Mouse (Mus musculus): ENCODE measurements around the gene Rgs9. TPM values are rescaled to one million over a fixed set of nuclear protein-coding genes. Genes with fewer than 3 reads are reported as not detected.
"Not testable (repeated sequence)": the region's sequence is repeated elsewhere in the genome, so short reads cannot be mapped to it uniquely, and the experiment has no call there.

Gene Rgs9
- polyA plus RNA-seq, 1 experiment from 2014 or later, result 1.7 TPM

DNA sequence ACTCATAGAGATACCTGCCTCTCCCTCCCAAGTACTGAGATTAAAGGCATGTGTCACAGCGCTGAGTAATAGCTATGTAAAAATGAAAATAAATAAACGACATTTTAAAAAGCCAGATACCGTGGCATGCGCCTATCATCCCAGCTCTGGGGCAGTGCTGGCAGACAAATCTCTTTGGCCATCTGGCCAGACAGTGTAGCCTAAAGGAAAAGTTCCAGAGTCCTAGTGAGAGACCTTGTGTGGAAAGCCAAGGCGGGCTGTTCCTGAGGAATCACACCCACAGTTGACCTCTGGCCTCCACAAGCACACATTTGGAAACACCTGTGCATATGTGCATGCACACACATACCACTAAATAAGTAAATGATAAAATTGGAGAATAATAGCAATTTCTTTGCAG is 22.0 kb upstream of the Rgs9 start:
- H3K4me1 ChIP-seq (ENCODE audit: control insufficient read depth, insufficient read depth, low read length), result no peaks in the 10 kb centered on the region
- WGBS, result 91% methylated on average over 5 of the region's 5 CpGs
- no peak overlapping the region for H3K4me2 ChIP-seq
- H3K9me3 ChIP-seq (ENCODE audit: control insufficient read depth, low read length), result no peaks in the 10 kb centered on the region
- no peak overlapping the region for H3K27ac ChIP-seq (ENCODE audit: low read depth, low read length)
- H3K4me3 ChIP-seq (ENCODE audit: low read depth, low read length), result no peak overlapping the region
- no peaks in the 10 kb centered on the region for H3K27me3 ChIP-seq (ENCODE audit: control insufficient read depth, insufficient read depth, low read length)
- ATAC-seq (ENCODE audit: low FRiP score) (no peak), DNase-seq (ENCODE audit: low spot score, missing footprints) (no peak)
- no peak overlapping the region for H3K9ac ChIP-seq (ENCODE audit: low read length)
- no peaks in the 10 kb centered on the region for H3K36me3 ChIP-seq (ENCODE audit: control insufficient read depth, insufficient read depth, low read length)

DNA sequence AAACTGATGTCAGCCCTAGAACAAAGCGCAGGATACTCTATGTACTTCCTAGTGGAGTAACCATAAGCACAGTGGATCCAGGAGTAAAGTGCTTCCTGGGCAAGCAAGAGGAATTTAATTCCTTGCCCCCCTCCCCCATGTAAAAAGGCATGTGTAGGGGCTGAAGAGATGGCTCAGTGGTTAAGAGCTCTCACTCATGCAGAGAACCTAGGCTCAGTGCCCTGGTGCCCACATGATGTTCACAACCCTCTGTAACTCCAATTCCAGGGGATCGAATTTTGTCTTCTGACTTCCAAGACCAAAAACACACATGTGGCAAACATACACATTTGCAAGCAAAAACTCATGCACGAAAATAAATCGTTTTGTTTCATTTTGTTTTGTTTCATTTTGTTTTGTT is 21.5 kb upstream of the Rgs9 start:
- DNase-seq (ENCODE audit: low spot score, missing footprints), result no peak
- H3K4me2 ChIP-seq, result no peak overlapping the region
- H3K27me3 ChIP-seq (ENCODE audit: control insufficient read depth, insufficient read depth, low read length), result no peaks in the 10 kb centered on the region
- H3K9me3 ChIP-seq (ENCODE audit: control insufficient read depth, low read length), result no peaks in the 10 kb centered on the region
- WGBS, result 88% methylated on average over 4 of the region's 4 CpGs
- no peak overlapping the region for H3K4me3 ChIP-seq (ENCODE audit: low read depth, low read length)
- no peak overlapping the region for H3K27ac ChIP-seq (ENCODE audit: low read depth, low read length)
- no peaks in the 10 kb centered on the region for H3K4me1 ChIP-seq (ENCODE audit: control insufficient read depth, insufficient read depth, low read length)
- H3K9ac ChIP-seq (ENCODE audit: low read length), result no peak overlapping the region
- no peaks in the 10 kb centered on the region for H3K36me3 ChIP-seq (ENCODE audit: control insufficient read depth, insufficient read depth, low read length)
- ATAC-seq (ENCODE audit: low FRiP score), result no peak

DNA sequence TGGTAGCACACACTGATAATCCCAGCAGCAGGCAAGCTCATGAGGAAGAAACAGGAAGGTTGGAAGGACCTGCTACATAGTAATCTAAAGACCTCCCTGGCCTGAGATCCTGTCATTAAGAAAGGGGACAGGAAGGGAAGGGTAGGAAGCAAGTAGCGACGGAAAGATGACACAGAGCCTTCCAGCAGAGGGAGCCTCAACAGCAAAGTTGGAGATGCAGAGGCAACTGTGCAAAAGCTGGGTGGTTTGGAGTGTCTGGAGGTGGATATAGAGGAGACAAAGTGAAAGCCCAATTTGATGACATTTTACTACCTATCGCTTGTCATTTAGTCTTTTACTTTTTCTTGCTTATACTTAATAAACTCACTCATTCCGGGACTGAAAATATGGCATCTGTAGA is 19.0 kb upstream of the Rgs9 start:
- ATAC-seq (ENCODE audit: low FRiP score), result no peak
- 40% methylated on average over 4 of the region's 4 CpGs for WGBS
- H3K4me1 ChIP-seq (ENCODE audit: control insufficient read depth, insufficient read depth, low read length), result peaks cover 3% of the 10 kb centered on the region; the same call in 1 of the 2 replicates
- 0 out of 2 replicates have a peak, but pooled peaks cover 2% of the 10 kb centered on the region for H3K27me3 ChIP-seq (ENCODE audit: control insufficient read depth, insufficient read depth, low read length)
- no peak overlapping the region for H3K9ac ChIP-seq (ENCODE audit: low read length)
- H3K36me3 ChIP-seq (ENCODE audit: control insufficient read depth, insufficient read depth, low read length), result no peaks in the 10 kb centered on the region
- H3K4me3 ChIP-seq (ENCODE audit: low read depth, low read length), result no peak overlapping the region
- H3K9me3 ChIP-seq (ENCODE audit: control insufficient read depth, low read length), result no peaks in the 10 kb centered on the region
- DNase-seq (ENCODE audit: low spot score, missing footprints), result no peak
- no peak overlapping the region for H3K27ac ChIP-seq (ENCODE audit: low read depth, low read length)
- no peak overlapping the region for H3K4me2 ChIP-seq

DNA sequence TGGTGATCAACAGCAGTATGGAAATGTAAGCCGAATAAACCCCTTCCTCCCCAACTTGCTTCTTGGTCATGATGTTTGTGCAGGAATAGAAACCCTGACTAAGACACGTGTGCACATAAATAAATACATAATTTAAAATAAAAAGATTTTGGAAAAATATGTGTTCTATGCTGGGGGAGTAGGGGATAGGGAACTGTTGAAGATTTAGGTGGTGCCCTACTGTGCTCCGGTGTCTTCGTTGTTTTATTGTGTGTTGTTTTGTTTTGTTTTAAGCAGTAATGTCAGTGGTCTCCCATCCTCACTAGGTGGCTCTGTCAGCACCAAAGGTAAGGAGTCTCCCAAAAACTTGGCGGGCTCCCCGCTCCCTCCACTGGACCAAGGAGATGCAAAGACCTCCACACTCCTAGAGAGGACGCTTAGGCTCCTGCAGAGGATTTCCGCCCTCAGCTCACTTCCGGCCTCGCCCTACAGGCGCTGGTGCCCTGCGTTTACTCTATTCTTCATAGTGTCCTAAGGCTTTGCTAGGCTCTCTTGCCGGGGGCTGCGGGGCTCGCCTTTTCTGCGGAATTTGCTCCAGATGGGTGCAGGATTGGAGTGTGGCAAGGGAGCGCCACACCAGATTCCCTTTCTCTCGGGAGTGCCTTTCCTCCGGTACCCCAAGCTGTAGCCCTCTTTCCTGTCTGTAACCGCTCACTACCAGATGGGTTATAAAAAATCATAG is 14.1 kb upstream of the Rgs9 start:
- H3K9ac ChIP-seq (ENCODE audit: low read length), result peak overlapping the region; percentile 92
- H3K4me1 ChIP-seq (ENCODE audit: control insufficient read depth, insufficient read depth, low read length), result peaks cover 3% of the 10 kb centered on the region; the same call in 1 of the 2 replicates
- H3K27me3 ChIP-seq (ENCODE audit: control insufficient read depth, insufficient read depth, low read length), result 0 out of 2 replicates have a peak, but pooled peaks cover 2% of the 10 kb centered on the region
- H3K4me2 ChIP-seq, result peak overlapping the region; percentile 63
- WGBS, result 10% methylated on average over 19 of the region's 20 CpGs
- no peak overlapping the region for H3K27ac ChIP-seq (ENCODE audit: low read depth, low read length)
- ATAC-seq (ENCODE audit: low FRiP score) (peak; percentile 95), DNase-seq (ENCODE audit: low spot score, missing footprints) (peak; percentile 95)
- H3K36me3 ChIP-seq (ENCODE audit: control insufficient read depth, insufficient read depth, low read length), result no peaks in the 10 kb centered on the region
- peak overlapping the region; percentile 60 for H3K4me3 ChIP-seq (ENCODE audit: low read depth, low read length)
- H3K9me3 ChIP-seq (ENCODE audit: control insufficient read depth, low read length), result no peaks in the 10 kb centered on the region

DNA sequence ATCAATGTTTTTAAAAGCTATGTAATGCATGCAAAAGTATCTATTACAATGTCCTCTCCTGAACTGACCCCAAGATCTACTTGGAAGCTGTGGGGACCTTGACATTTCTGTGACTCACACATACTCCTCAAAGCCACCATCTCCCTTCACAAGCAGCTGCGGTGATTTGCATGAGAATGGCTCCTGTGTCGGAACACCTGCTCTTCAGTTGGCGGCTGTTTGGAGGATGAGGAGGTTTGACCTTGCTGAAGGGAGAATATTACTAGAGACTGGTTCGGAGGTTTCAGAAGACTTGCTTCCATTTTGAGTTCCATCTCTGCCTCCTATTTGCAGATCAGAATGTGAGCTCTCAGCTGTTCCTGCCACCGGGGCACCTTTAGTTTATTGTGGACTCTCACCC is 7.8 kb upstream of the Rgs9 start:
- Histone ChIP-seq H3K9me3 (ENCODE audit: control insufficient read depth, low read length) (no peaks in the 10 kb centered on the region), H3K27ac (ENCODE audit: low read depth, low read length) (no peak overlapping the region), H3K4me1 (ENCODE audit: control insufficient read depth, insufficient read depth, low read length) (no peaks in the 10 kb centered on the region), H3K36me3 (ENCODE audit: control insufficient read depth, insufficient read depth, low read length) (no peaks in the 10 kb centered on the region), H3K27me3 (ENCODE audit: control insufficient read depth, insufficient read depth, low read length) (no peaks in the 10 kb centered on the region), H3K4me2 (no peak overlapping the region), H3K4me3 (ENCODE audit: low read depth, low read length) (no peak overlapping the region), H3K9ac (ENCODE audit: low read length) (no peak overlapping the region)
- 73% methylated on average over 5 of the region's 5 CpGs for WGBS
- no peak for ATAC-seq (ENCODE audit: low FRiP score)
- no peak for DNase-seq (ENCODE audit: low spot score, missing footprints)

DNA sequence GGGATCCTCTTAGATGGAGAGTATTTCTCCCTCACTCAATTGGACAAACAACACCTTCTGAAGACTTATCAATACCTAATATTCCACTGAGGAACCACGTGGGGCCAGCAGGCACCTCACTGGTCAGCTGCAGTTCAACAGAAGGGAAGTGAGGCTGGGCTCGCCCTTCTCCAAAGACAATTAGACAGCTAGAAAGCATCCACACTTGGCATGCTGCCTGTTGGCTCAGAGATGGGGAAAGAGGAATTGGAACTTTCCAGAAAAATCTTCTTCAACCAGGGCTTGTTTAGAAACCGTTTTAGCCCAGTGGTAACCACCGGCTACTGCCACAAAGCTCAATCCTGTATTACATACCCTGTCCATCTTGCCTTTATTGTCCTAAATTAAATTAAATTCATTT is 4.4 kb upstream of the Rgs9 start:
- H3K9ac ChIP-seq (ENCODE audit: low read length), result no peak overlapping the region
- no peaks in the 10 kb centered on the region for H3K27me3 ChIP-seq (ENCODE audit: control insufficient read depth, insufficient read depth, low read length)
- no peak overlapping the region for H3K27ac ChIP-seq (ENCODE audit: low read depth, low read length)
- no peak for DNase-seq (ENCODE audit: low spot score, missing footprints)
- H3K36me3 ChIP-seq (ENCODE audit: control insufficient read depth, insufficient read depth, low read length), result no peaks in the 10 kb centered on the region
- H3K4me1 ChIP-seq (ENCODE audit: control insufficient read depth, insufficient read depth, low read length), result 0 out of 2 replicates have a peak, but pooled peaks cover 3% of the 10 kb centered on the region
- no peaks in the 10 kb centered on the region for H3K9me3 ChIP-seq (ENCODE audit: control insufficient read depth, low read length)
- no peak overlapping the region for H3K4me2 ChIP-seq
- WGBS, result 78% methylated on average over 4 of the region's 4 CpGs
- no peak for ATAC-seq (ENCODE audit: low FRiP score)
- no peak overlapping the region for H3K4me3 ChIP-seq (ENCODE audit: low read depth, low read length)

DNA sequence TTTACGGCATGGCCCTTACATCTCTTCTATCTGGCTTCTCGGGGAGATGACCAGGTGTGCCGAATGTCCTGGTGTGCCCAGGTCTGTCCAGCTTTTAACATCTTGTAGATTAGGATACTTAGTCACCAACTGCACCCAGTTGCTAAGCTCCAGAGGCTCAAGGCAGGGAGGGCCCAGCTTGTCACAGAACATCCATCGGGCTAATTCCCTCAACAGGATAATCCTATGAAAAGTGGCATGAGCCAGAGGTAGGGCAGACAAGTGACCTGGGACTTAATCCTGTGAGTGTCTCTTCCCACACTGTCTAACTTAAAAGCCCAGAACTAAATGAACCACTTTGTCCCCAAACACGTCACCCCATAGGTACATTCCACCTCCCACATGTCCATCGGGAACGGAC is 898 bp downstream of the Rgs9 start:
- Histone ChIP-seq H3K4me3 (ENCODE audit: low read depth, low read length) (no peak overlapping the region), H3K9ac (ENCODE audit: low read length) (no peak overlapping the region), H3K9me3 (ENCODE audit: control insufficient read depth, low read length) (no peaks in the 10 kb centered on the region), H3K27ac (ENCODE audit: low read depth, low read length) (no peak overlapping the region), H3K36me3 (ENCODE audit: control insufficient read depth, insufficient read depth, low read length) (no peaks in the 10 kb centered on the region), H3K27me3 (ENCODE audit: control insufficient read depth, insufficient read depth, low read length) (no peaks in the 10 kb centered on the region; the same call in 1 of the 2 replicates), H3K4me1 (ENCODE audit: control insufficient read depth, insufficient read depth, low read length) (peaks cover 6% of the 10 kb centered on the region; the same call in 1 of the 2 replicates), H3K4me2 (peak overlapping the region; percentile 51; the same call in 1 of the 2 replicates)
- ATAC-seq (ENCODE audit: low FRiP score), result no peak
- 71% methylated on average over 7 of the region's 7 CpGs for WGBS
- no peak for DNase-seq (ENCODE audit: low spot score, missing footprints)

DNA sequence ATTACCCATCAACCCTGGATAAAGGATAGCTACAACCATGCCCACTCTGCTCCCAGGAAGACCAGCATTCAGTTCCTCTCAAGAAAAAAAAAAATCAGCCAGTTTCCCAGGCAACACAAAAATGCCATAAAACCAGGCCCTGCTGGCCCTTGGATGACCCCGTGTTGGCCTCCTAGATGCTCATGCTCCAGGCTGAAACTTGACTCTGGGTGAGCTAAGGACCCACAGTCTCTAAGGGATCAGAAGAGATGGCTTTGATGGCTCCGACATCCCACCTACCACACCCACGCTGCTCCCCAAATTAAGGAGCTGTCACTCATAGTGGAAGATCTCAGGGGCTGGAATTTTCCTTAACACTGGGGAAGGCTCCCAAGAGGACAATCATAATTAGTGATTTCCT is 5.9 kb downstream of the Rgs9 start:
- no peak overlapping the region for H3K4me2 ChIP-seq
- peak; percentile 71 for DNase-seq (ENCODE audit: low spot score, missing footprints)
- 73% methylated on average over 3 of the region's 3 CpGs for WGBS

DNA sequence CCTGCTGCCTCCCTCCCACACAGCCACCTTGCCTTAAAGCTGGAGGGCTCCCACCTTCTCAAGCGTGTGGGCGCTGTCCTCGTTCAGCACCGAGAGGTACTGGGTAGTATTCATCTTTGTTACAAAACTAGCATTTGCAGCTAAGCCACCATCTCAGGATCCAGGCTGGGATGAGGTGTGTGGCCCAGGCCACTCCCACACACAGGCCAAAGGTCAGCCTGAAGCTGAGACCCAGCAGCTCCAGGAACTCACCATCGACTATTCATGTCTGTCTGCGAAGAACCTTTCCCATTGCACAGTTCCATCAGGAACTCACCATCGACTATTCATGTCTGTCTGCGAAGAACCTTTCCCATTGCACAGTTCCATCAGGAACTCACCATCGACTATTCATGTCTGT is 8.6 kb downstream of the Rgs9 start:
- 86% methylated on average over 9 of the region's 9 CpGs for WGBS
- DNase-seq (ENCODE audit: low spot score, missing footprints), result peak; percentile 19
- not testable (repeated sequence) for ATAC-seq (ENCODE audit: low FRiP score); H3K9me3 ChIP-seq (ENCODE audit: control insufficient read depth, low read length); H3K4me1 ChIP-seq (ENCODE audit: control insufficient read depth, insufficient read depth, low read length); H3K4me2 ChIP-seq; H3K36me3 ChIP-seq (ENCODE audit: control insufficient read depth, insufficient read depth, low read length); H3K9ac ChIP-seq (ENCODE audit: low read length); H3K27ac ChIP-seq (ENCODE audit: low read depth, low read length); H3K27me3 ChIP-seq (ENCODE audit: control insufficient read depth, insufficient read depth, low read length); H3K4me3 ChIP-seq (ENCODE audit: low read depth, low read length)

More for the DNA sequence above, 5.9 kb downstream of the Rgs9 start:
- Histone ChIP-seq H3K27me3 (ENCODE audit: control insufficient read depth, insufficient read depth, low read length) (no peaks in the 10 kb centered on the region; the same call in 1 of the 2 replicates), H3K36me3 (ENCODE audit: control insufficient read depth, insufficient read depth, low read length) (no peaks in the 10 kb centered on the region), H3K4me1 (ENCODE audit: control insufficient read depth, insufficient read depth, low read length) (peaks cover 2% of the 10 kb centered on the region; the same call in 1 of the 2 replicates), H3K4me3 (ENCODE audit: low read depth, low read length) (no peak overlapping the region), H3K27ac (ENCODE audit: low read depth, low read length) (no peak overlapping the region), H3K9ac (ENCODE audit: low read length) (no peak overlapping the region), H3K9me3 (ENCODE audit: control insufficient read depth, low read length) (no peaks in the 10 kb centered on the region)
- no peak for ATAC-seq (ENCODE audit: low FRiP score)
